Mouse (Mus musculus) cerebellum, postnatal 14 days (tissue): ENCODE results near the gene Atp6v1c2.

Experiments
- DNase-seq, 2 experiments: peaks; one replicate each; pipeline ENCODE4 v3.0.0; 2021; ENCODE audit warnings: mixed read lengths in 2 of 2

Gene Atp6v1c2

GRCm38 (mm10) chr12:17324549-17325470, 4.3 kb downstream of the Atp6v1c2 start:
- DNase-seq: no peak

GRCm38 (mm10) chr12:17318453-17318852, 10.7 kb downstream of the Atp6v1c2 start:
- no peak for DNase-seq

GRCm38 (mm10) chr12:17317970-17318369, 11.2 kb downstream of the Atp6v1c2 start:
- DNase-seq: no peak

GRCm38 (mm10) chr12:17316096-17316495, 13.1 kb downstream of the Atp6v1c2 start:
- no peak for DNase-seq

GRCm38 (mm10) chr12:17310852-17311839, 18.0 kb downstream of the Atp6v1c2 start:
- no peak for DNase-seq

- DNase-seq: no peak
Measured at GRCm38 (mm10) chr12:17308246-17308645, 20.9 kb downstream of the Atp6v1c2 start.

DNA sequence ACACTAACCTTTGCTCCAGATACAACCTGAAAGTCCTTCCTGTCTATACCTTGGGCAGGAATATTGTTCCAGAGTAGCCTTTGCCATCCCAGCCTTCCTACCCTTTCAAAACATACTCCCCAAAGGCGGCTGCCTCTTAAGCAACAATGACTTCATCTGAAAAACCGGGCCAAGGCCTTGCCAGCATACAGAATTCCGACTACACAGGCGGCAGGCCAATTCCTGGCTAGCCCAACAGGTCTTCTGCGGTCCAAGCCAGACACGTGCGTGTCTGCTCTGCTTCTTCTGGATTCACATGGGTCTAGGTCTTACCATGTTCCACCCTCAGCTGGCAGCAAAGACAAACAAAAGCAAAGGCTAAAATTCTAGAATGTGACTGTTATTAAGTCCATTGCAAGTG, 23.7 kb downstream of the Atp6v1c2 start:
- DNase-seq: peak; percentile 22

DNA sequence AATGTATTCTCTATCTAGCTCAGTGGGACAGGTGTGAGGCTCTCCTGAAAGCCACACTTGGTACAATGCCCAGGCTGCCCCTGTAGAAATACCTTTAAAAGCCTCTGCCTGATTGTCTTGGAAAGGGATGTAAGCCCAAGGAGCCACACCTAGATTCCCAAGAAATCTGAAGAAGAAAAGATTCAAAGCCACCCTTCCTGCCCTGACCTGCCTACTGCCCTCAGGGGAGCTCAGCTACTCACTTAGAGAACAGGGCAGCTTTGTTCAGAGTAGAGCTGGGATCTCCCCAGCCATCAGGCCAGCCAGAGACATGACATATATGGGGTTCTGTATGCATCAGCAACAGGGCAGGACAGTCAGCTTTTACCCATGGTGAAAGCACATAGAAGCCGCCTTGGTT, 29.3 kb downstream of the Atp6v1c2 start:
- no peak for DNase-seq

DNA sequence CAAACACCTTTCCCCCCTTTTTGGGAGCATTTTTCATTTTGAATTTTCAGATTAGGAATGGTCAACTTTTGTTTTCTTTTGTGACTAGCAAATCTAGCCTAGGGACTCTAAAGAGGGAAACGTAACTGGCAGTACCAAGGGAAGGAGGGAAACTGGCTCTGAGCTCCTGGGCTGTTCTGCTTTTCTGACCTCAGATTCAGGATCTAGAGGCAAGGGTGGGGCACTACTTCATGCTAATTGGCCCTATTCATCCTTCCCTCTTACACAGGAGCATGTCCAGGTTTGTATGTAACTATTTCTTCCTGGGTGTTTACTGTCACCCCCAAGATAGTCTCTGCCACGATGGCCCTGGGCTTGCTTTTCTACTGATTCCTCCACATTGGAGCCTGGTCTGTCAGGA, 32.3 kb downstream of the Atp6v1c2 start:
- DNase-seq: no peak

- DNase-seq: no peak
Measured at GRCm38 (mm10) chr12:17290569-17290968, 38.6 kb downstream of the Atp6v1c2 start.

DNA sequence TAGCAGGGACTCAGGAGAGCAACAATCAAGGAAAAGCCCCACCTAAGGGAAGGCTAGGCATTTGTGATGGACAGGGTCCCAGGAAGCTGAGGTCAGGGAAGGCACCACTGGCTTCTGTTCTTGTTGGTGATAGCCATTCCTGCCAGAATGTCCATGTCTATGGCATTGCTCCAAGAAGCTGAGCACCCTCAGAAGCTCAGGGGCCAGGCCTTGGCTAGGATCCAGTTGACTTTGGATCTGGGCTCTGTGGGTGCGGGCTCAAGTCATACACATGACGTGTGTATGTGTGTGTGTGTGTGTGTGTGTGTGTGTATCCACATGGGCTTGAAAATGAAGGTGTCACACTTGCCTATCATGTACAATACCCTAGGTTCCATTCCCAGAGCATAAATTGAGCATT, 39.2 kb downstream of the Atp6v1c2 start:
- peak in 1 of 2 experiments; percentile 8 for DNase-seq

- no peak for DNase-seq
Measured at GRCm38 (mm10) chr12:17289060-17289459, 40.1 kb downstream of the Atp6v1c2 start.

DNA sequence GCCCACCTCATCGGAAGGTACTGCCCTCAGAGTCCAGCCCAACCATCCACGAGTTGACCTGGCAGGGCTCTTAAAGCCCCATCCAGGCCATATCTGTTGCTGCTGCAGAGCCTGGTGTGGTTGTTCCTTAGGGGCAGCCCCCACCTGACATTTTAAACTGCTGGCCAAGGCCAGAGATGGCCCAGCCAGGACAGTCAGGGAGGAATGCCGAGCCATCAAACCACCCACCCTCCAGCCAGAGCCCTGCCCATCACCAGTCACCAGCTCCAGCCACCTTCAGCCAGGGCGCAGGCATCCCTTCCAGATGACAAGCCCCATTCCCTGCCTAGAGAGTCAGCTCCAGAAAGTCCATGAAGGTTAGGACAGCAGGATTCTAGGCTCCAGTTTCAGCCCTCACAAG, 40.7 kb downstream of the Atp6v1c2 start:
- no peak for DNase-seq

DNA sequence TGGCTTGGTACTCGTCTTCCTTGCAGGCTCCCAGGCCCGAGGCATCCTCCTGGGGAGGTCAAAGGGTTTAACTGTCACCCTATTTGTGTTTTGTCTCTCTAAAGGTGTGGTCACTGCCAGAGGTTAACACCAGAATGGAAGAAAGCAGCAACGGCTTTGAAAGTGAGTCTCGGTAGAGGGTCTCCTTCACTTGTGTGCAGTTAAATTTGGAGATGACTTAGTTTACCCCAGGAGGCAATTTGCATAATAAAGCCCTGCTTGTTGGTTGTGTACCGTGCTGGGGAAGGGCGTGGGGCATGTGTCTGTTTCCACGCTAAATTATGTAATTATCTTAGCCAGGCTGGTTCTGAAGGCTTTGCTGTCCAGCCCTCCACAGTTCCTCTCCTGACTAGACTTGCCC, 55.3 kb downstream of the Atp6v1c2 start:
- no peak for DNase-seq

DNA sequence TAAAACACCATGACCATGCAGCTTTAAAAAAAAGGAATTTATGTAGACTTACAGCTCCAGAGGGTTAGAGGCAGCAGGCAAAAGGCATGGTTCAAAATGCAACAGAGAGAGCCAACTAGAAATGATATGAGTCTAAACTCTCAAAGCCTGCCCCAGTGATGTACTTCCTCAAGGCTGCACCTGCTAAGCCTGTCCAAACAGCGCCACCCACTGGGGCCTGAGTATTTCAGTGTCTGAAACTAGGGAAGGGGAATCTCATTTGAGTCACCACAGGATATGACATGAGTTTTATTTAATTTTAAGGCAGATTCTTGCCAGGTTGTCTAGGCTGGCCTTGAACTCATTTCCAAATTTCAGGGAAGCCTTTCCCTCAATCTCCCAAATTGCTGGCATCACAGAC, 57.9 kb downstream of the Atp6v1c2 start:
- peak; percentile 51 to 77 for DNase-seq

- DNase-seq: peak in 1 of 2 experiments; percentile 27
Measured at GRCm38 (mm10) chr12:17267316-17267715, 61.8 kb downstream of the Atp6v1c2 start.

- DNase-seq: no peak
Measured at GRCm38 (mm10) chr12:17266673-17266990, 62.5 kb downstream of the Atp6v1c2 start.

- DNase-seq: peak; percentile 96 to 97
Measured at GRCm38 (mm10) chr12:17265971-17266672, 63.0 kb downstream of the Atp6v1c2 start, which contains the start of gene Pdia6. Pdia6 (plus strand) TSS chr12:17266545.

DNA sequence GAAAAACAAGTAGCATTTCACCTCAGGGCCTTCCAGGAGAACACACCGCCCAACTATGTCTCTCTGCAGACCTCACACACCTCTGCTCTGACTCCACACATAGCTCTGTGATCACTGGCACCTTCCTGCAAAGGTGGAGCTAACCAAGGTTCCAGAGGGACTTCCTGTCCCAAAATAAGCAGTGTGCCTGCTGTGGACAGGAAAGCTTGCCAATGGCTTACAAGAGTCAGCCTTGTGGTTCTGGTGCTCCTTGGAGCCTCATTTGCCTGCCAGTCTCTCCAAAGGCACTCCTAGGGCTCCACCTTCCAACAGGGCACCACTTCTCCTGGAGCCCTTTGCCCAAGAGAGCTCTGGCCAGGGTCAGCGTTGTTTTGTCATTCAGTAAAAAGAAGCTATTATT, 64.3 kb downstream of the Atp6v1c2 start:
- DNase-seq: no peak

DNA sequence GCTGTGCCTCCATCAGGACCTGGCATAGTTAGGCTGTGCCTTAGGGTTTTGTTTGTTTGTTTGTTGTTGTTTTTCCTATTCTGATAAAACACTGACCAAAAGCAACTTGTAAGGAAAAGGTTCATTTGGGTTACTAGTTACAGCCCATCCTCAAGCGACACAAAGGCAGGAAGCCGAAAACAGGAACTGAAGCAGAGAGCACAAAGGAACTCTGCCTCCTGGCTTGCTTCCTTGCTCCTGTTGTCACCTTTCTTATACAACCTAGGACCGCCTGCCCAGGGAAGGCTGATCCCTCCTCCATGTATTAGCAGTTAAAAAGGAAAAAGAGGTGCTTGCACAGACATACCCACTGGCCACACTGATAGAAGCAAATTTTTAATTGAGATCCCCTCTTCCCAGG, 65.3 kb downstream of the Atp6v1c2 start:
- no peak for DNase-seq

- peak; percentile 68 to 71 for DNase-seq
Measured at GRCm38 (mm10) chr12:17261005-17261404, 68.2 kb downstream of the Atp6v1c2 start.

DNA sequence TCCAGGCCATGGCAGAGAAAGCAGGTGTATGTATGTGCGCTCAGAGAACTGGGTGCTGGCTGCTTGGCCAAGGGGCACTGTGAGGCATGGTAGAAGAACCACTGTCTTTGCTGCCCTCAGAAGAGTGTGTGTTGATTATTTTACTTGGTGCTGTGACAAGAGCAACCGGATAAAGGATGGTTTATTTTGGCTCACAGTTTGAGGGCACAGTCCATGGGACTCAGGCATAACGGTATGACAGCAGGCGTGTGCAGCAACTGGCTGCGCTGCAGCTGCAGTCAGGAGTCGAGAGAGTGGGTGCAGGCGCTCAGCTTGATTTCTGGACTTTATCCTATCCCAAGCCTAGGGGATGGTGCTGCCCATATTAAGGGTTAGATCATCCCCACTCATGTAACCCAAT, 70.7 kb downstream of the Atp6v1c2 start:
- no peak for DNase-seq

GRCm38 (mm10) chr12:17256905-17257304, 72.3 kb downstream of the Atp6v1c2 start:
- DNase-seq: peak; percentile 79 to 80
